Mouse (Mus musculus): ENCODE data around the gene Fut8.

- TF ChIP-seq GATA1 (IDR thresholded peaks at IDR 0.05; ENCODE audit: low read length) (no peak), TAL1 (IDR thresholded peaks at IDR 0.05; ENCODE audit: low read length) (no peak)
These were observed 281.7 kb downstream of the Fut8 start for GRCm38 (mm10) chr12:77519534-77520102.

Measured in erythroblast, embryonic 14.5 days (primary cell).